Mouse (Mus musculus) lung, embryonic 16.5 days (tissue): Measurements from ENCODE around the gene Wee1. TPM values are rescaled to one million over a fixed set of nuclear protein-coding genes. Genes with fewer than 3 reads are reported as not detected.

ENCODE experiments used
- ATAC-seq: fragments of 200-750 bp; cut with Nextera tagmentation; 2 replicates; pipeline ENCODE4 v1.8.0; 2017; ENCODE audit warnings: low read depth, mild to moderate bottlenecking, moderate library complexity
- H3K27ac ChIP-seq: fragments of 300-500 bp; sonication (generic); 2 replicates; pipeline ENCODE4 v1.5.1; 2014; ENCODE audit warnings: mild to moderate bottlenecking, control low read depth, low read length
- H3K27me3 ChIP-seq: fragments of 300-500 bp; sonication (generic); 2 replicates; pipeline ENCODE4 v1.6.1; 2014; ENCODE audit warnings: low read depth, low read length, mixed read lengths; ENCODE audit not compliant: control insufficient read depth, insufficient read depth
- H3K36me3 ChIP-seq: fragments of 300-500 bp; sonication (generic); 2 replicates; pipeline ENCODE4 v1.6.1; 2014; ENCODE audit warnings: low read length; ENCODE audit not compliant: control insufficient read depth, insufficient read depth
- H3K4me1 ChIP-seq: fragments of 300-500 bp; sonication (generic); replicated peaks from 2 replicates; pipeline ENCODE4 v1.6.1; 2014; ENCODE audit warnings: low read length, mixed read lengths; ENCODE audit not compliant: control insufficient read depth, insufficient read depth
- H3K4me2 ChIP-seq: fragments of 300-500 bp; sonication (generic); 2 replicates; pipeline ENCODE4 v1.6.1; 2014; ENCODE audit warnings: low read depth, low read length, control low read depth
- H3K4me3 ChIP-seq: fragments of 300-500 bp; sonication (generic); 2 replicates; pipeline ENCODE4 v1.5.1; 2014; ENCODE audit warnings: mild to moderate bottlenecking, low read length, control low read depth
- H3K9ac ChIP-seq: fragments of 300-500 bp; sonication (generic); 2 replicates; pipeline ENCODE4 v1.6.1; 2014; ENCODE audit warnings: low read length, control low read depth
- H3K9me3 ChIP-seq: fragments of 300-500 bp; sonication (generic); 2 replicates; pipeline ENCODE4 v1.6.1; 2016; ENCODE audit warnings: low read length; ENCODE audit not compliant: control insufficient read depth
- WGBS: fragments of 180-500 bp; shearing (Covaris S2); extraction: QIAGEN DNeasy Blood & Tissue Kit; methylation state at CpG from one replicate; pipeline ENCODE4 v1.1.7; 2014; 5-methylcytosine and 5-hydroxymethylcytosine counted together
- polyA plus RNA-seq: library from polyadenylated mRNA; unstranded; fragments of >200 nt; fragmentation: Nextera tagmentation; extraction: Ambion mirVana; gene quantifications from 2 replicates; pipeline ENCODE4 v1.2.1, GENCODE M21; 2015

Gene Wee1
- 23.4 and 24.3 TPM in 2 replicates for polyA plus RNA-seq

- H3K4me1 ChIP-seq = peaks cover 10% of the 10 kb centered on the region
- no peaks in the 10 kb centered on the region for H3K36me3 ChIP-seq
- peak within 1 kb of the TSS; percentile 92 for H3K9ac ChIP-seq
- H3K27me3 ChIP-seq = no peaks in the 10 kb centered on the region
- H3K9me3 ChIP-seq = no peaks in the 10 kb centered on the region
- WGBS = 0% methylated on average over 71 of the region's 81 CpGs
- peak within 1 kb of the TSS; percentile 85 for H3K4me2 ChIP-seq
- peak; percentile 98 for ATAC-seq
- H3K4me3 ChIP-seq = peak within 1 kb of the TSS; percentile 98
- peak within 1 kb of the TSS; percentile 97 for H3K27ac ChIP-seq
These were observed at the start of gene Wee1 for GRCm38 (mm10) chr7:110121516-110122288. Gene Wee1, plus strand, starts transcription at chr7:110122046.

GRCm38 (mm10) chr7:110078168-110078567, 43.7 kb upstream of the Wee1 start:
- Histone ChIP-seq H3K36me3 (peaks cover 67% of the 10 kb centered on the region), H3K4me3 (no peak overlapping the region), H3K9me3 (no peaks in the 10 kb centered on the region), H3K4me1 (no peaks in the 10 kb centered on the region), H3K4me2 (no peak overlapping the region), H3K27me3 (no peaks in the 10 kb centered on the region), H3K27ac (no peak overlapping the region), H3K9ac (no peak overlapping the region)
- ATAC-seq = no peak
- 91% methylated on average over 5 of the region's 5 CpGs for WGBS

GRCm38 (mm10) chr7:110083386-110084165, 38.3 kb upstream of the Wee1 start:
- WGBS = 58% methylated on average over 13 of the region's 13 CpGs
- Histone ChIP-seq H3K9me3 (no peaks in the 10 kb centered on the region; the same call in 1 of the 2 replicates), H3K36me3 (peaks cover 60% of the 10 kb centered on the region), H3K27me3 (no peaks in the 10 kb centered on the region), H3K4me3 (no peak overlapping the region), H3K4me1 (peaks cover 3% of the 10 kb centered on the region), H3K9ac (no peak overlapping the region), H3K27ac (no peak overlapping the region), H3K4me2 (no peak overlapping the region)
- no peak for ATAC-seq

GRCm38 (mm10) chr7:110085217-110085616, 36.6 kb upstream of the Wee1 start:
- H3K36me3 ChIP-seq = peaks cover 52% of the 10 kb centered on the region
- H3K27ac ChIP-seq = no peak overlapping the region

GRCm38 (mm10) chr7:110087914-110088313, 33.9 kb upstream of the Wee1 start:
- 54% methylated on average over 4 of the region's 4 CpGs for WGBS
- Histone ChIP-seq H3K27me3 (no peaks in the 10 kb centered on the region), H3K27ac (peak overlapping the region; percentile 53), H3K4me3 (no peak overlapping the region), H3K4me2 (no peak overlapping the region), H3K9me3 (no peaks in the 10 kb centered on the region; the same call in 1 of the 2 replicates), H3K36me3 (peaks cover 42% of the 10 kb centered on the region), H3K9ac (no peak overlapping the region), H3K4me1 (peaks cover 3% of the 10 kb centered on the region)
- peak; percentile 87 for ATAC-seq

More at GRCm38 (mm10) chr7:110085217-110085616, 36.6 kb upstream of the Wee1 start:
- H3K9ac ChIP-seq = no peak overlapping the region
- H3K4me1 ChIP-seq = peaks cover 3% of the 10 kb centered on the region
- no peak overlapping the region for H3K4me3 ChIP-seq
- H3K9me3 ChIP-seq = no peaks in the 10 kb centered on the region; the same call in 1 of the 2 replicates
- ATAC-seq = no peak
- no peak overlapping the region for H3K4me2 ChIP-seq
- no peaks in the 10 kb centered on the region for H3K27me3 ChIP-seq

- ATAC-seq = no peak
- Histone ChIP-seq H3K27ac (no peak overlapping the region), H3K9me3 (no peaks in the 10 kb centered on the region), H3K27me3 (no peaks in the 10 kb centered on the region), H3K4me2 (no peak overlapping the region), H3K4me3 (no peak overlapping the region), H3K36me3 (peaks cover 32% of the 10 kb centered on the region), H3K9ac (no peak overlapping the region), H3K4me1 (no peaks in the 10 kb centered on the region; the same call in 1 of the 2 replicates)
- 81% methylated on average over 7 of the region's 7 CpGs for WGBS
These were observed 30.2 kb upstream of the Wee1 start for GRCm38 (mm10) chr7:110091670-110092069.

GRCm38 (mm10) chr7:110096332-110096731, 25.5 kb upstream of the Wee1 start:
- peaks cover 26% of the 10 kb centered on the region for H3K36me3 ChIP-seq
- H3K4me2 ChIP-seq = no peak overlapping the region
- 63% methylated on average over 4 of the region's 4 CpGs for WGBS
- no peaks in the 10 kb centered on the region; the same call in 1 of the 2 replicates for H3K4me1 ChIP-seq
- no peak overlapping the region for H3K9ac ChIP-seq
- H3K9me3 ChIP-seq = no peaks in the 10 kb centered on the region
- no peak; the same call in 1 of the 2 replicates for ATAC-seq
- H3K27me3 ChIP-seq = no peaks in the 10 kb centered on the region
- H3K27ac ChIP-seq = peak overlapping the region; percentile 70
- no peak overlapping the region for H3K4me3 ChIP-seq

- peaks cover 22% of the 10 kb centered on the region for H3K36me3 ChIP-seq
- no peaks in the 10 kb centered on the region; the same call in 1 of the 2 replicates for H3K4me1 ChIP-seq
- no peaks in the 10 kb centered on the region for H3K9me3 ChIP-seq
- WGBS = 37% methylated on average over 7 of the region's 7 CpGs
- H3K9ac ChIP-seq = no peak overlapping the region
- no peaks in the 10 kb centered on the region for H3K27me3 ChIP-seq
- H3K4me3 ChIP-seq = no peak overlapping the region
- no peak overlapping the region for H3K4me2 ChIP-seq
- ATAC-seq = peak; percentile 56
- H3K27ac ChIP-seq = peak overlapping the region; percentile 70
These were observed 24.6 kb upstream of the Wee1 start for GRCm38 (mm10) chr7:110097106-110097793.
